Mouse (Mus musculus) adrenal gland, postnatal 36 days (tissue): ENCODE data around the gene 1600014C23Rik. TPM values are rescaled to one million over a fixed set of nuclear protein-coding genes. Genes with fewer than 3 reads are reported as not detected.

Experiments
- DNase-seq, 2 experiments: peaks; one replicate each; pipeline ENCODE4 v3.0.0; 2021; ENCODE audit warnings: mixed read lengths in 1 of 2
- long read RNA-seq, 2 experiments: library from polyadenylated mRNA; stranded (forward); transcript quantifications; one replicate each; pipeline ENCODE4 v2.0.0; 2021; ENCODE audit warnings: borderline sequencing depth in 2 of 2
- total RNA-seq, 2 experiments: library from RNA; stranded (reverse); gene quantifications; 2 replicates each; pipeline ENCODE4 v1.2.3; 2021

Gene 1600014C23Rik
- not detected for total RNA-seq
- long read RNA-seq, experiment 1 = 0 reads
- long read RNA-seq, experiment 2 = 0 reads

- DNase-seq = peak; percentile 69 to 82
Measured at GRCm38 (mm10) chr17:45733735-45734301, at the start of gene 1600014C23Rik. TSS of gene 1600014C23Rik (minus strand) at chr17:45733844.

GRCm38 (mm10) chr17:45778446-45778845 lies 44.8 kb upstream of the 1600014C23Rik start:
- DNase-seq = no peak

- no peak for DNase-seq
Measured at GRCm38 (mm10) chr17:45777431-45777830, 43.8 kb upstream of the 1600014C23Rik start.

DNA sequence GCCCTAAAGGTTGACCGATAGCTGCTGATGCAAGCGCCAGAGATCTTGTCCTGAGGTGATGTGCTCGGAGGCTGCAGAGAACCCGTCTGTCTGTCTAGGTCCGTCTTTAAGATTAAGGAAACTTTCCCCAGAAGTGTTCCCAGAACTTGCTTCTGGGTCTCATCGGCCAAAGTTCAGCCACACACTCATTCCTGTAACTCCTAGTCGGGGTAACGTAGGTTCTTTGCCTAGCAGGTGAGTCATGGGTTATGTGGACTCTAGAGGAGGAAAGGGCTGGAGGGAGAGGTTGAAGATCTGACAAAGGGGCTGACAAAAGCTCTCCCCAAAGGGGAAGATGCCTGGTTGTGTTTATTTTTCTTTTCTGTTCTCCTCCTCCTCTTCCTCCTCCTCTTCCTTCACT lies 42.5 kb upstream of the 1600014C23Rik start:
- no peak for DNase-seq

GRCm38 (mm10) chr17:45775468-45775867 lies 41.8 kb upstream of the 1600014C23Rik start:
- DNase-seq = no peak

DNA sequence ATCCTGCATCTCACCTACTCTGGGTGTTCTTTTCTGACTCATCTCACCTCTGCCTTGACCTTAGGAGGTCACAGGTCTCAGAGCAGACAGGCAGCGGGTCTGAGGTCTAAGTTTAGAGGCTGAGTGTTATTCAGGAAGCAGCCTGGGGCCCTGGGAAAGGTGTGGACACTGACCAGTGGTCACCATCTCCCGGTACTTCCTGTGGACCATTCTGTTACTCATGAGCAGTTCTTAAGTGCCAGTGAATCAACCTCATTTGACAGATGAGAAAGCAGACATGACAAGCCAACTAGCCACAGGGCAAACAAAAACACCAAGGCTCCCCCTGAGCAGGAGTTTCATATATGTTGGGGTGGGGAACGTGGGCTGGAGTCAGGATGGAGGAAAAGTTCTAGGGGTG lies 38.9 kb upstream of the 1600014C23Rik start:
- DNase-seq = no peak

GRCm38 (mm10) chr17:45772096-45772495 lies 38.5 kb upstream of the 1600014C23Rik start:
- DNase-seq = no peak

DNA sequence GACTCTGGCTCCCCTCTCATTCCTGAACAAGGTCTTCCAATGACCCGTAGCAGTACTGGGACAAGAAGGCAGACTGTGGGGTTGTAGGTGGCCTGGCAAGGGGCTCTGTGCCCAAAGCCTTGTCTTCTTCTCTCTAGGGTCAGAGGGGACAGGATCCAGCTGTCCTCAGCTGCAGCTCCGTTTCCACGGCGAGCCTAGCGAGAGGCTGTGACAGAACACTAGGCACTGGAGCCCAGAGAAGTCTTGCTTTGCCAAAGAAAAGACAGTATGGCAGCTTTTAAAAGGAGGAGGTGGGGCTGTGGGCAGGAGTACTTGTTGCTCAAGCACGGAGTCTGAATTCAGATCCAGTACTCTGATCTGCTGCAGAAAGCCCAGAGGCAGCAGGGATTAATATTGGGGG lies 36.8 kb upstream of the 1600014C23Rik start:
- no peak for DNase-seq

GRCm38 (mm10) chr17:45769821-45770220 lies 36.2 kb upstream of the 1600014C23Rik start:
- peak; percentile 47 to 58 for DNase-seq

DNA sequence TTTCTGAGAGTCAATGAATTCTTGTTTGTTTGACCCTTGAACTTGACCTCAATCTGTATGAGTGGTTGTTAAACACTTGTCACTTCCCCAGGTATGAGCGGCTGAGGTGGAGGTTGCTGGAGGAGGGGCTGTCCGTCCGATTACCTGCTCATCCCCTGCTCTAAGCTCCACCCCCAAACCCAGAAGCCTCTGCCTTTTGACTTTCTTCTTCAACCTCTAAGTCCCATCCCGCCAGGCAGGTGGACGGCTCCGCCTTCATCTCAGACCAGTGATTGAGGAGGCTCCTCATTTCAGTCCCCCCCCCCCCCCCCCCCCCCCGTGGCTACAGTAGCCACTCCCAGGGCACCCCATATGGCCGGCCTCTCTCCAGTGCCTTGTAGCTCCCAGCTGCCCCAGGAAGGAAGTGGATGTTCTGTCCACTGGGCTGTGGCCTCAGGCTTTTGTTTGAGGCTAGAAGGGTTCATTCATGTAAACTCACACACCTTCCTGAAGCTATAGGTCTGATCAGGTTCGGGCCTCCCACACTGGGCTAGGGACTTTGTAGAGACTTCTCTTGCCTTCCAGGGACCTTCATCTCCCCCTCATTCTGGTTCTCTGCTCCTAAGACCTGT lies 34.0 kb upstream of the 1600014C23Rik start:
- DNase-seq = no peak

DNA sequence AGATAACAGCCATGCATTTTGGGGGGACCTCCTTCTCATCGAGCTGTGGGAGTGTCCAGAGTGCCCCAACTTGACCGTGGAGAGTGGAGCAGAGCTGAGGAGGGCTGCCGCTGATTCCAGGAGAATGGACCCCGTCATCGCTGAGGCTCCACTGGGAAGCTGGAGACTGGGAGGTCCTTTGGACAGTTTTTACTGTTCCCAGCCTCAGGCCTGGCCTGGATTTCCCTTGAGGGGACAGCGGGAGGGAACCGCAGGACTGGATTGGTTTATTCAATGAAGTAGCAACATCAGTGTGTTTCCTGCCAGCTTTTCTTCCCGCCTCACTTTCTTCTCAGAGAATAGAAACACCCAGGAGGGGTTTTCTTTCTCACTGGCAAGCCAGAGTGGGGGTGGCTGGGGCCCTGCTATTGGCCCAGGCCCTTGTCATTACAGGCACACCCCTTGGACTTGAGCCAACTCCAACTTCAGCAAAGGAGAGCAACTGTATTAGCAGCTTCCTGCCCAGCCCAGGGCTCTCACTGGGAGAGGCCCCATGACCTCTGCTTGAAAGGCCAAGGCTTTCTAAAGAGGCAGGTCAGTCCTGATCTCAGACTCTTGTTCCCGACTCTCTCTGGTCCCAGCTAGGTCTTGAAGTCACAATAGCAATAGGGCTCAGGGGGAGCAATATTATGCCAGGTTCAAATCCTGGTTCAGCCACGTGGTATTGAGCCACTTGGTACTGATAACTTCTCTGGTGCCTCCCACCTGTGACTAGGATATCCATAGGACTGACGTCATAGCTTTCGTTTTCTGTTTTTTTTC lies 33.3 kb upstream of the 1600014C23Rik start:
- peak; percentile 76 to 84 for DNase-seq

GRCm38 (mm10) chr17:45765914-45766313 lies 32.3 kb upstream of the 1600014C23Rik start:
- no peak for DNase-seq

DNA sequence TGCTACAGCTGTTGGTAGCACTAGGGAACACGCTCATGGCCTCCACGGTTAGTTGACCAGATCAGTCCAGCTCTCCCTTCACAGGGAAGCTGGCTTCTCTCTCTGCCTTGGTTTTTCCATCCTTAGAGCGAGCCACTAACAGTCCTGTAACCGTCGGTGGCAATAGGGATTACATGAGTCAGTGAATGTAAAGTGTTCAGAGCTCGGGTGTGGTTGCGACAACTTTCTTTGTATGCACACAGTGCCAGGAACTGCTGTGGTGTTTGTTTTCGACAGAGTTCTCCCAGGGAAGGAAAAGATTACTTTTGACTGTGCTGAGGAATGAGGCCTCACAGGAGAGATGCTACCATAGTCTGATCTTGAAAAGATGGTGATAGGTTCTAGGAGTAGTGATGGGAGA lies 29.5 kb upstream of the 1600014C23Rik start:
- DNase-seq = no peak

GRCm38 (mm10) chr17:45761902-45762301 lies 28.3 kb upstream of the 1600014C23Rik start:
- no peak for DNase-seq

DNA sequence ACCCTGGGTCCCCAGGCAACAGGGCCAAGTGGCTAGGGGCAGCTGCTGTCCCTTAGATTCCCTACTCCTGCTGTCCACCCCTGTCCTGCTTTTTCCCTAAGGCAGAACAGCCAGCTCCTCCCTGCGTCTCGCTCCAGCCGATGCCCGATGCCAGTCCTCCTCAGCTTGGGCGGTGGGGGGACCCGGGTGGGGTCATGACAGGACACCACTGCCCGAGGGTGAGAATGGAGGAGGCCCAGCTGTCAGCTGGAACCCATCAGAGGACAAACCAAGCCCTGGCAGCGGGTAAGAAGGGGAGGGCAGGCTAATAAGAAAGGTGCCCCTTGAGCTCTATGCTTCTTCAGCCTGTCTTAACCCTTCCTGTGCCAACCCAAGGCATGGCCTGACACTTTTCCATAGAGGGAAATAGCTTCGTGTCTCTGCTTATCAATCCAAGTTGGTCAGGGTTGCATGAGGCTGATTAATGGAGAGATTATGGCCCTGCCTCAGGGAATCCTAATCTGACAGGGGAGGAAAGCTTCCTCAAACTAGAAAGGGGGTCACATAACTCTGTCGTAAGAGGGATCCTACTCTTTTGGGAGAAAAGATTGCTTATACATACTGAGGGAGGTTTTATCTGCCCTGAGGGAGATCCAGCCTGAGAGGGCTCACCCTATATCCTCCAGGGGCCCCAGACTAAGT lies 27.5 kb upstream of the 1600014C23Rik start:
- no peak for DNase-seq

DNA sequence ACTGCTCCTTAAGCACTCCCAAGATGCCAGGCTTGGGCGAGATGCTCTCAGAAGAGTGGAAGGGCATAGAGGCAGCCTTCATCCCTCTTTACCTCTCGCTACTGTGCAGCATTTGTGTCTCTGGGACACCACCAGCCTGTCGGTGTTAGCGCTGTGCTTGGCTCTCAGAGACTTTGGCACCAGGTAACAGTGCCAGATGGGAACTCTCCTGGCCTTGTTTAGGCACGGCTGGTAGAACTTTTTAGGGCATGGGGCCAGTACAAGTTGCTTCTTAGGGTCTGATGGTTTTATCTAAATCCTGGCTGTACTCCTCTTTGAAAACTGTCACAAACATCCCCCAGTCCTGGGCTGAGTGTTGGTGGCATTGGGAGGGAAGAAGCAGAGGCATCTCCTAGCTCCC lies 26.1 kb upstream of the 1600014C23Rik start:
- no peak for DNase-seq

- no peak for DNase-seq
Measured at GRCm38 (mm10) chr17:45758808-45759207, 25.2 kb upstream of the 1600014C23Rik start.

- DNase-seq = no peak
Measured at GRCm38 (mm10) chr17:45757932-45758331, 24.3 kb upstream of the 1600014C23Rik start.

DNA sequence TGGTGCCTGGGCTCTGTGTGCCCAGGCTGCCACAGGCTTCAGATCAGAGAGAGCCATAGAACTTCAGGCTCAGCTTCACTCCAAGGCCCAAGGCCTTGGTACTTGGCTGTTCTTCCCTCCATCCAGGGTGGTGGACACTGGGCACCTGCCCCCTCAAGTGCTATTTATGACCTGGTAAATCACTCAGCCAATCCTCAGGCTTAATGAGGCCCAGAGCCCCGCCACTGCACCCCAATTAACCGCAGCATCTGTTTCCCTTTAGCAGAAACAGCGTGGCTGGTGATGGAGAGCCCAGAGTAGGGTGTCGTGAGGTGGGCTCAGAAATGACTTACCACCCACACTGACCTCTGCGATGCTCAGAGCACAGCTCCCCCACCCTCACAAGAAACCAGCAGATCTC lies 23.2 kb upstream of the 1600014C23Rik start:
- DNase-seq = no peak

DNA sequence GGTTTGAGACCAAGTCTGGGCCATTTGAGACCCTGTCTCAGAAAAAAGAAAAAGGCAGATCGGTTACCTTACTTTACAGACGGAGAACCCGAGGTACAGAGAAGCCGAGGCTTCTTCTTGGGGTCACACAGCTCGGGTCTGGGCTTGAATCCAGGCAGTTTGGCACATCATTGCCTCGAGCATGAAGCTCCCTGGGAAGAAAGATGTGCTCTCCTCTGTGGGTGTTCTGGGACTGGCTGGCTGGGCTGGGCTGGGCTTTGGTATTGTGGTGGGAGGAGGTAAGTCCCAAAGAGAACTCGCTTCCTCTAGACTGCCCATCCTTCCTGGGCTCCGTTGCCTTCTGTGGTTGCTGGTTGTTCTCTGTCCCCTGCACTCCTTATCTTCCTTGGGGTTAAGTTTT lies 22.7 kb upstream of the 1600014C23Rik start:
- DNase-seq = no peak

DNA sequence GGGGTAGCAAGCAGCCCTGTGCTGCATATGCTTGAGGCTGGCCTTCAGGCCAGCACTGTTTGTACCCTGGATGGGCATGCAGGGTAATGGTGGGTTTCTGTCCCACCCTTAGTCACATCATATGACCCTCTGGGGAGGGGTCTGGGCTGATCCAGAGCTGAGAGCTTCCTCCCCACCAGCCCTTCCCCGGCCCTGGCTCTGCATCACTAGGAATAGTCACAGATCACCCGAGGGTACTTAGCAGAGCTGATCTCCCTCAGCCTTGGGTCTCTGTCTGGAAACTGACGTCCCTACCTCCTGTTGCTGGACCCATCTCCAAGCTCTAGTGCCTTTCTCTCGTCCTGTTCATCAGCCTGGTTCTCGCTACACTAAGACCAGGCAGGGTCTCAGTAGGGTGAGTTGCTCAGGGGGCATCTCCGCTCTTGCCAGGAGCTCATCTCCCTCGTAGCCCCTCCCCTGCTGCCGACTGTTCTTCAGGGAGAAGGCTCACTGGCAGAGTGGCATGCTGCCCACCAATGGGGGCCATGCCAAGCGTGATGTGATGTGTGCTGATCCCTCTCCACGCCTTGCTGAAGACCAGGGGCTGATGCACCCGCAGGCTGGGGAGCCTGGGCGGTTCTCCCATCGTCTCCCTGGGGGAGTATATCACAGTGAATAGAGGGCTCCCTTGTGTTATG lies 20.7 kb upstream of the 1600014C23Rik start:
- no peak for DNase-seq

DNA sequence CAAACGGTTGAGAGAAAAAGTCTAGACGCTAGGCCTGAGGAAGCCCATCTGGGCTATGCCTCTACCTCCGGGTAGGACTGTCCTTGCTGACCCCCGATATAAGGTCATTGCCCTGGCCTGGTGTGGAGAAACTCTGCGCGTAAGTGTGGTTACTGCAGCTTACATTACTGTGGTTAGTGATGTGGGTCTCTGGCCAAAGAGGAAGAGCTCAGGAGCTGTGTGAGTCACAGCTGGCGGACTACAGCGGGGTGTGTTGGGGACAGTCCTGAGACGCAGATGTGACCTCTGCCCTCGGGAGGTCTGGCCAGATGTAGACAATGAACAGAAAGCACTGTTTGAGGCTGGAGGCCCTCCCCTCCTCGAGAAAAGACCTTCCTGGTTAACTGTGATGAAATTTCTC lies 19.0 kb upstream of the 1600014C23Rik start:
- peak in 1 of 2 experiments; percentile 52 for DNase-seq
